ENCODE assay signal across 31 mouse cellular contexts in the genomic region with DNA sequence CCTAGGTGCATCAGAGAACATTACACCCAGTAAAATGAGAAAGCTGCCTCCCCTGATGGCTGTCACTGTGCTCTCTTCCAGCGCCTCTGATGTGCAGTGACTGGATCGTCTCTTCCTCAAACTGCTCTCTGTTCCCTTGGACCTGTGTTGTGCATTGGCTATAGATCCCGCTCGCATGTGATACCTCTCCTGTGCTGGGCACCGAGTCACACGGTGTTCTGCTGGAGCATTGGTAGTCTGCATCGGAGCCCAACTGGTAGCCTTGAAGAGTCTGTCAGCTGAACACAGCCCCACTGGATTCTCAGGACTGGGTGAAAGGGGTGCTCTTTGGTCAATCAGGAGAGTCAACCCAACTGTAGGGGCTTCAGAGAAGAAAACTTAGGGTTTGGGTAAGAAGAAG. TPM values are rescaled to one million over a fixed set of nuclear protein-coding genes. Genes with fewer than 3 reads are reported as not detected.
"Had no signal": no experiment of that assay in that cellular context is flagged by ENCODE, and none has a peak within 500 bp of the region (broad histone marks: within the 10 kb centered on the region; RNA-seq: fewer than 3 reads in every experiment).

No protein-coding gene starts in this region.

- H3K27ac ChIP-seq: embryonic facial prominence, embryonic 10.5 days; embryonic facial prominence, embryonic 12.5 days; embryonic facial prominence, embryonic 13.5 days; embryonic facial prominence, embryonic 15.5 days; forebrain, embryonic 10.5 days; forebrain, embryonic 12.5 days; forebrain, embryonic 13.5 days; forebrain, embryonic 15.5 days; gastrocnemius, adult 2 months; heart, adult 2 months had no signal

- H3K9me3 ChIP-seq: embryonic facial prominence, embryonic 10.5 days; embryonic facial prominence, embryonic 12.5 days; embryonic facial prominence, embryonic 13.5 days; embryonic facial prominence, embryonic 15.5 days; forebrain, embryonic 10.5 days; forebrain, embryonic 12.5 days; forebrain, embryonic 13.5 days; forebrain, embryonic 15.5 days had no signal

- H3K4me1 ChIP-seq: embryonic facial prominence, embryonic 10.5 days; embryonic facial prominence, embryonic 12.5 days; embryonic facial prominence, embryonic 13.5 days; embryonic facial prominence, embryonic 15.5 days; forebrain, embryonic 10.5 days; forebrain, embryonic 12.5 days; forebrain, embryonic 13.5 days; forebrain, embryonic 15.5 days had no signal

- H3K27me3 ChIP-seq: embryonic facial prominence, embryonic 12.5 days; embryonic facial prominence, embryonic 13.5 days; embryonic facial prominence, embryonic 15.5 days; forebrain, embryonic 12.5 days; forebrain, embryonic 13.5 days; forebrain, embryonic 15.5 days had no signal

- DNase-seq: cerebellum, adult 2 months; cerebellum, adult 8-10 months; cerebellum, adult 9-10 months; cerebellum, adult 9-11 months; cerebellum, postnatal 10 days; cerebellum, postnatal 14 days; cerebellum, postnatal 25 days; cerebellum, postnatal 36 days; embryo, embryonic 11 days; forebrain, postnatal 0 days; gastrocnemius, adult 2 months; gastrocnemius, postnatal 10 days; gastrocnemius, postnatal 14 days; gastrocnemius, postnatal 25 days; gastrocnemius, postnatal 36 days; heart, adult 18-20 months; heart, adult 2 months had no signal

- H3K4me3 ChIP-seq: embryonic facial prominence, embryonic 10.5 days; embryonic facial prominence, embryonic 12.5 days; embryonic facial prominence, embryonic 13.5 days; embryonic facial prominence, embryonic 15.5 days; erythroblast, embryonic 14.5 days; forebrain, embryonic 10.5 days; forebrain, embryonic 12.5 days; forebrain, embryonic 13.5 days; forebrain, embryonic 15.5 days; gastrocnemius, adult 2 months; heart, adult 2 months had no signal

- H3K4me2 ChIP-seq: embryonic facial prominence, embryonic 12.5 days; embryonic facial prominence, embryonic 13.5 days; embryonic facial prominence, embryonic 15.5 days; forebrain, embryonic 12.5 days; forebrain, embryonic 13.5 days; forebrain, embryonic 15.5 days had no signal

- H3K9ac ChIP-seq: embryonic facial prominence, embryonic 12.5 days; embryonic facial prominence, embryonic 13.5 days; embryonic facial prominence, embryonic 15.5 days; forebrain, embryonic 12.5 days; forebrain, embryonic 13.5 days; forebrain, embryonic 15.5 days; forebrain, postnatal 0 days had no signal

- ATAC-seq: forebrain, embryonic 13.5 days; forebrain, embryonic 14.5 days; forebrain, embryonic 15.5 days; forebrain, embryonic 16.5 days; forebrain, postnatal 0 days had no signal

RNA-seq across cellular contexts. Expression of a gene that starts 31.2 kb away (rescaled TPM):
- total RNA-seq: common myeloid progenitor, adult 5-6 weeks; gastrocnemius, adult 18-20 months; gastrocnemius, adult 2 months; gastrocnemius, adult 8-10 months; gastrocnemius, postnatal 10 days; gastrocnemius, postnatal 14 days; gastrocnemius, postnatal 25 days; gastrocnemius, postnatal 36 days; heart, adult 2 months had no signal
- polyA plus RNA-seq: erythroblast, embryonic 14.5 days; forebrain, embryonic 15.5 days had no signal
